Mouse (Mus musculus) G1E (cell line): ENCODE data around the gene H2-Q2.

ENCODE experiments used
- CTCF ChIP-seq: IDR thresholded peaks from 2 replicates; pipeline ENCODE4 v1.5.1; 2012; ENCODE audit warnings: low read depth, low read length, inconsistent platforms, mixed read lengths
- GATA1 ChIP-seq: IDR thresholded peaks from 2 replicates; pipeline ENCODE4 v1.6.1; 2012; ENCODE audit warnings: borderline replicate concordance, low read length, inconsistent platforms, mixed read lengths
- GATA2 ChIP-seq: IDR thresholded peaks from 2 replicates; pipeline ENCODE4 v1.6.1; 2012; ENCODE audit warnings: low read depth, low read length, inconsistent platforms, borderline replicate concordance
- POLR2AphosphoS5 ChIP-seq: IDR thresholded peaks from 2 replicates; pipeline ENCODE4 v1.6.1; 2012; ENCODE audit warnings: low read depth, low read length, inconsistent platforms; ENCODE audit not compliant: insufficient replicate concordance
- TAL1 ChIP-seq: conservative IDR thresholded peaks from 2 replicates; pipeline ENCODE4 v1.6.1; 2012; ENCODE audit warnings: low read depth, low read length, inconsistent platforms, mixed read lengths

GRCm38 (mm10) chr17:35354071-35354470 is 12.0 kb downstream of the H2-Q2 start:
- TF ChIP-seq CTCF (no peak), TAL1 (no peak), GATA1 (no peak), GATA2 (no peak), POLR2AphosphoS5 (no peak)
